Mouse (Mus musculus) erythroblast, embryonic 14.5 days (primary cell): ENCODE results near the gene Wbp2nl. TPM values are rescaled to one million over a fixed set of nuclear protein-coding genes. Genes with fewer than 3 reads are reported as not detected.

Experiments
- H3K27me3 ChIP-seq: 2 replicates; pipeline ENCODE4 v1.6.1; 2012; ENCODE audit warnings: inconsistent platforms; ENCODE audit not compliant: control insufficient read depth
- H3K36me3 ChIP-seq: 2 replicates; pipeline ENCODE4 v1.6.1; 2012; ENCODE audit warnings: mild to moderate bottlenecking, inconsistent platforms; ENCODE audit not compliant: control insufficient read depth
- H3K4me1 ChIP-seq: 2 replicates; pipeline ENCODE4 v1.6.1; 2012; ENCODE audit warnings: inconsistent platforms; ENCODE audit not compliant: control insufficient read depth
- H3K4me3 ChIP-seq: replicated peaks from 2 replicates; pipeline ENCODE3; 2012; ENCODE audit warnings: moderate library complexity, mild to moderate bottlenecking, inconsistent platforms
- H3K9me3 ChIP-seq: 2 replicates; pipeline ENCODE4 v1.6.1; 2012; ENCODE audit warnings: low read length, inconsistent platforms, mixed read lengths; ENCODE audit not compliant: control insufficient read depth
- GATA1 ChIP-seq: IDR thresholded peaks from 2 replicates; pipeline ENCODE4 v1.6.1; 2012; ENCODE audit warnings: low read length, inconsistent platforms, mixed read lengths
- TAL1 ChIP-seq: IDR thresholded peaks from 3 replicates; pipeline ENCODE4 v1.6.1; 2012; ENCODE audit warnings: low read length, inconsistent platforms, mixed read lengths
- polyA plus RNA-seq: library from polyadenylated mRNA; stranded (reverse); fragments of >175 nt; gene quantifications from 2 replicates; pipeline ENCODE4 v1.2.3, GENCODE M21; 2012

Gene Wbp2nl
- polyA plus RNA-seq, 1 experiment = not detected

DNA sequence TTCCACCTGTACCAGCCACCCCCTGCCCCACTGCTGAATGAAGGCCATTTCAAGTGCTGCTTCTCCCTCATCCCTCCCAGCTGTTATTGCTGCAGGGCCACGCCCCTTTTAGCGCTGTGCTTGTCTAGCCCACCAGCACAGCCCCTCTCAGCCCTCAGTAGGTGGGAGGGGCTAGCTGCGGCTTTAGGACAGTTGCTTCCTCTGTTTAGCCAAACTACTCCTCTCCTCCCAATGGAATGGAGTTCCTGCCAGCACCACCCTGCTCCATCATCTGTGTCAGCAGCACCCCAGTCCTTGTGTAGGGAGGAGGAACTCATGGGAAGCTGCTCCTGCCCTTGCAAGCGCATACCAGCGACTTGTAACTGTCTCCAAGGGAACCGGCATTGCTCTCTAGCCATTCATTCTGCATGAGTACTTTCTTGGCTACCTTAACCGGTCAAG, 5.5 kb upstream of the Wbp2nl start:
- H3K4me3 ChIP-seq = no peak overlapping the region
- peaks cover 10% of the 10 kb centered on the region for H3K27me3 ChIP-seq
- no peak for TF ChIP-seq GATA1
- no peak for TF ChIP-seq TAL1
- no peaks in the 10 kb centered on the region for H3K36me3 ChIP-seq
- H3K4me1 ChIP-seq = peaks cover 11% of the 10 kb centered on the region
- H3K9me3 ChIP-seq = no peaks in the 10 kb centered on the region

DNA sequence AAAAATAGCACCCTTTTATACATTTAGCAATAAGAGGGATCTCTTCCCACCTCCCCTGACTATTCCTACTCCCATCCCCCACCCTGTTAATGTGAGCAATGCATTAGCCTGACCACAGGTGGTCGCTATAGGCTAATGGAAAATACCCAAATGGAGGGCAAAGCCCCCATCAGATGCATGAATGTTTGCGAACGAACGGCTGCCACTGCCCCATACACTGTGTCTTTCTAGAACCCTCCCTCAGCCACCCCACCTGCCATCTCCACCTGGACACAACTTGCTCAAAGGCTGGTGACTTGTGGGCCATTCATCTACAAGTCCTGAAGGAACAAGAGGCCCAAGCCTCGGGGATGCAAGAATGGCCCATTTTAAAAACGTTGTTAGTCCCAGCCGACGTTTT, 4.7 kb upstream of the Wbp2nl start:
- Histone ChIP-seq H3K4me3 (no peak overlapping the region), H3K36me3 (no peaks in the 10 kb centered on the region), H3K27me3 (peaks cover 15% of the 10 kb centered on the region), H3K4me1 (peaks cover 15% of the 10 kb centered on the region), H3K9me3 (peaks cover 6% of the 10 kb centered on the region)
- TF ChIP-seq GATA1 = no peak
- no peak for TF ChIP-seq TAL1

- Histone ChIP-seq H3K36me3 (no peaks in the 10 kb centered on the region), H3K4me1 (no peaks in the 10 kb centered on the region), H3K27me3 (no peaks in the 10 kb centered on the region), H3K9me3 (no peaks in the 10 kb centered on the region), H3K4me3 (no peak overlapping the region)
- TF ChIP-seq TAL1 = no peak
- TF ChIP-seq GATA1 = no peak
Observed at GRCm38 (mm10) chr15:82307107-82307506, 8.4 kb downstream of the Wbp2nl start.

DNA sequence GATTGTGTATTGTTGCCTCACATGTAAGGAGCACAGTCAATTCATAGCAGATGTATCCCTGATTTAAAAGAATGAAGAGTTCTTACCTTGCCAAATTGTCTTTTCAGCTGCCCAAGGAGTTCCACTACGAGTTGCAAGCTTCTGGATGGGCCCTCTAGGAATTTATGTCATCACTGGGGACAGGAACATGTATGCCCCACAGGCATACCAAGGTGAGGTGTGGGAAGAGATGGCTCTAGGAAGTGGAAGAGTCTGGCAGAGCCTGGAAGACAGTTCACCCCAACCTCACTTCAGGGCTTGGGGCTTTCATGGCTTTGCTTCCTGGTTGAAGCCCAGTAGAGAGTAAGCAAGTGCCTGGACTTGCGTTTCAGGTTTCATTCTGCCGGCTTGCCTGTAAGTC, 9.7 kb downstream of the Wbp2nl start:
- TF ChIP-seq GATA1 (no peak), TAL1 (no peak)
- Histone ChIP-seq H3K27me3 (no peaks in the 10 kb centered on the region), H3K9me3 (no peaks in the 10 kb centered on the region), H3K4me1 (no peaks in the 10 kb centered on the region), H3K4me3 (no peak overlapping the region), H3K36me3 (no peaks in the 10 kb centered on the region)

DNA sequence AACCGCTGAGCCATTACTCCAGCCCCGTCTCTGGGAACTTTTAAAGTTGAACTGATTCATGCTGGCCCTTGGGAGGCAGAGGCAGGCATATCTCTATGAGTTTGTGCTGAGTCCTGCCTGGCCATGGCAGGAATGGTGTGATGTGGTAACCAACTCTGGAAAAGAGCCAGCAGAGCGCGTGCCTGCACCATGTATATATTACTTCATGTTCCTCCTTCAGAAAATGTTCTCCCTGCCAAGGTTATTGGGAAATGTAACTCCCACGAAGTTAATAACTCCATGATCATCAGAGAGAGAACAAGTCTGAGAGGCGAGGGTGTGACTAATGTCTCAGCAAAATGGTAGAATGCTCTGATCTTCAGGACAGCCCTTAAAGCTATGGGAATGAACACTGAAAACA, 19.1 kb downstream of the Wbp2nl start:
- Histone ChIP-seq H3K9me3 (peaks cover 6% of the 10 kb centered on the region), H3K4me3 (no peak overlapping the region), H3K4me1 (peaks cover 3% of the 10 kb centered on the region), H3K36me3 (no peaks in the 10 kb centered on the region), H3K27me3 (no peaks in the 10 kb centered on the region)
- TF ChIP-seq TAL1 (no peak), GATA1 (no peak)

DNA sequence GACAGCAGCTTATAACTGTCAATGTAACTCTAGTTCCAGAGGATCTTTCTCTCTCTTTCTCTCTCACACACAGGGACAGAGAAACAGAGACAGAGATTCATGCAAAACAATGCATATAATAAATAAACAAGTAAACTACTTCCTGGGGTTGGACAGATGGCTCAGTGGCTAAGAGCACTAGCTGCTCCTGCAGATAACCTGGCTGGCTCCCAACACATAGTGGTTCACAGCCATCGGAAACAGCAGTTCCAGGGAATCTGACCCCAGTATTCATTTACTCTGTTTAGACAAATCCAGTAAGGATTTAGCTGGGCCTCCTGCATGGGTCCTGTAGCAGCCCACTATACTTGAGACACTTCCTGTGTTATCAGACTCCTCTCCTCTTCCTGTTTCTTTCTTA, 20.9 kb downstream of the Wbp2nl start:
- 0 out of 2 replicates have a peak, but pooled peaks cover 4% of the 10 kb centered on the region for H3K27me3 ChIP-seq
- H3K36me3 ChIP-seq = no peaks in the 10 kb centered on the region
- no peak overlapping the region for H3K4me3 ChIP-seq
- no peaks in the 10 kb centered on the region for H3K4me1 ChIP-seq
- TF ChIP-seq GATA1 (no peak), TAL1 (no peak)
- H3K9me3 ChIP-seq = peaks cover 6% of the 10 kb centered on the region

DNA sequence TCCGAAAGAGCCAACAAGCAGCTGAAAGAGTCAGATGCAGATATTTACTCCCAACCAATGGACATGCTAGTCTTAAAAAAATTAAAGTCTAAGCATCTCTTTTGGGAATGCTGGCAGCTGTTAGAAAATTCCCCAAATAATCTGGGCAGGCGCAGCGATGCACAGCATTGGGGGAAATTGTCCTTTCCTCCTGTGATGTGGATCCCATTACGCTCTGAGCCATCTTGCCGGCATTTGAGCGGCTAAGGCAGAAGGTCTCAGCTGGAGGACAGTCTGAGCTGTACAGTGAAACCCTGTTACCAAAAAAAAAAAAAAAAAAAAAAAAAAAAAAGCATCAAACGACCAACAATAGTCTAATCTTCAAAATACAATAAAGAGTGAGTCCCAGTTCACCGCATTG, 23.4 kb downstream of the Wbp2nl start:
- H3K4me3 ChIP-seq = no peak overlapping the region
- H3K27me3 ChIP-seq = 0 out of 2 replicates have a peak, but pooled peaks cover 4% of the 10 kb centered on the region
- H3K36me3 ChIP-seq = no peaks in the 10 kb centered on the region
- TF ChIP-seq TAL1 = no peak
- TF ChIP-seq GATA1 = no peak
- H3K9me3 ChIP-seq = peaks cover 6% of the 10 kb centered on the region
- H3K4me1 ChIP-seq = no peaks in the 10 kb centered on the region

GRCm38 (mm10) chr15:82325382-82325781, 26.6 kb downstream of the Wbp2nl start:
- Histone ChIP-seq H3K27me3 (0 out of 2 replicates have a peak, but pooled peaks cover 4% of the 10 kb centered on the region), H3K36me3 (peaks cover 17% of the 10 kb centered on the region), H3K4me1 (peaks cover 4% of the 10 kb centered on the region), H3K4me3 (no peak overlapping the region), H3K9me3 (peaks cover 6% of the 10 kb centered on the region)
- no peak for TF ChIP-seq TAL1
- TF ChIP-seq GATA1 = no peak

- H3K9me3 ChIP-seq = no peaks in the 10 kb centered on the region
- H3K36me3 ChIP-seq = peaks cover 66% of the 10 kb centered on the region
- TF ChIP-seq TAL1 (no peak), GATA1 (no peak)
- H3K4me1 ChIP-seq = peaks cover 47% of the 10 kb centered on the region
- no peak overlapping the region for H3K4me3 ChIP-seq
- no peaks in the 10 kb centered on the region for H3K27me3 ChIP-seq
Observed at GRCm38 (mm10) chr15:82335194-82335593, 36.4 kb downstream of the Wbp2nl start.

DNA sequence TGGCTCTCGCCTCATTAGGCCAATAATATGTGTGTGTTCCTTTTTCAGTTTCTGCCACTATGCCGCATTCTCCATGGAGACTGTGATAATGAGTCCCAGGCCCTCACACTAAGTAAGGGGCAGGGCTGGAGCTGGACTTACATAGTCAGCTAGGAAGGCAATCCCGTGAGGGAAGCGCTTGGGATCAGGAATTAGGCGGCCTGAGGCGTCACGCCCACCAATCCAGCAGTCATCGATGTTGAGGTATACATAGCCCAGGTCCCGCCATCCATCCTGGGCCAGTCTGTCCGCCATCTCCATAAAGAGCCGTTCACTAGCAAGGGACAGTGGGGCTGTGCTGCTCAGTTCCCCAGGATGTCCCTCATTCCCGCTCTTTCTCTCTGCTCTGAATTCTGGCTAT, 37.9 kb downstream of the Wbp2nl start:
- peaks cover 56% of the 10 kb centered on the region for H3K4me1 ChIP-seq
- H3K4me3 ChIP-seq = peak overlapping the region; percentile 30
- H3K27me3 ChIP-seq = no peaks in the 10 kb centered on the region
- H3K36me3 ChIP-seq = peaks cover 54% of the 10 kb centered on the region
- TF ChIP-seq TAL1 = no peak
- no peak for TF ChIP-seq GATA1
- H3K9me3 ChIP-seq = no peaks in the 10 kb centered on the region
